Mouse (Mus musculus): ENCODE results near the gene Tmem33. TPM values are rescaled to one million over a fixed set of nuclear protein-coding genes. Genes with fewer than 3 reads are reported as not detected.

Gene Tmem33
- polyA plus RNA-seq, 1 experiment from 2014 or later, result 117 TPM

DNA sequence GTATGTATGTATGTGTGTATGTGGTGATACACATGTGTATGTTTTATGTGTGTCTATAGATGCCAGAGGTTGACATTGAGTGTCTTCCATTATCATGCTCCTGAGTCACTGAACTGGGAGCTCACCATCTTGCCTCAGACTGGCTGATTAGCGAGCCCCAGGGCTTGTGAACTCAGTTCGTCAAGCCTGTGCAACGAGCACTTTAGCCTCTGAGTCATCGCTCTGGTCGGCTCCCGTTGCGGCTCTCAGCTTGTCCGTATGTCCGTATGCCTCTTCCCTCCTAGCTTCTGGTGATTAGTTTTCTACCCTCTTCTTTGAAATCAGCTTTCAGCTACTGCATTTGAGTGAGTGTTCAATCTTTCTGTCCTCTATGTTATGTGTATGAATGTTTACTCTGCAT is 19.0 kb downstream of the Tmem33 start:
- 95% methylated on average over 9 of the region's 9 CpGs for WGBS
- DNase-seq (ENCODE audit: extremely low spot score, low spot score), result no peak
- Histone ChIP-seq H3K36me3 (replicated peaks) (peaks cover 70% of the 10 kb centered on the region), H3K27me3 (ENCODE audit: poor library complexity, severe bottlenecking) (no peaks in the 10 kb centered on the region), H3K27ac (no peak overlapping the region), H3K9me3 (no peaks in the 10 kb centered on the region), H3K4me3 (no peak overlapping the region), H3K4me1 (no peaks in the 10 kb centered on the region)

GRCm38 (mm10) chr5:67279840-67280239 is 19.5 kb downstream of the Tmem33 start:
- Histone ChIP-seq H3K27ac (no peak overlapping the region), H3K4me3 (no peak overlapping the region), H3K36me3 (replicated peaks) (peaks cover 74% of the 10 kb centered on the region), H3K4me1 (no peaks in the 10 kb centered on the region), H3K27me3 (ENCODE audit: poor library complexity, severe bottlenecking) (no peaks in the 10 kb centered on the region), H3K9me3 (no peaks in the 10 kb centered on the region)
- DNase-seq (ENCODE audit: extremely low spot score, low spot score), result no peak
- WGBS, result 95% methylated on average over 4 of the region's 4 CpGs

GRCm38 (mm10) chr5:67280400-67280799 is 20.0 kb downstream of the Tmem33 start:
- H3K27ac ChIP-seq, result no peak overlapping the region
- H3K27me3 ChIP-seq (ENCODE audit: poor library complexity, severe bottlenecking), result no peaks in the 10 kb centered on the region
- no peaks in the 10 kb centered on the region for H3K4me1 ChIP-seq
- no peak overlapping the region for H3K4me3 ChIP-seq
- peaks cover 80% of the 10 kb centered on the region for H3K36me3 ChIP-seq (replicated peaks)
- DNase-seq (ENCODE audit: extremely low spot score, low spot score), result no peak
- WGBS, result 95% methylated on average over 4 of the region's 4 CpGs
- H3K9me3 ChIP-seq, result no peaks in the 10 kb centered on the region

DNA sequence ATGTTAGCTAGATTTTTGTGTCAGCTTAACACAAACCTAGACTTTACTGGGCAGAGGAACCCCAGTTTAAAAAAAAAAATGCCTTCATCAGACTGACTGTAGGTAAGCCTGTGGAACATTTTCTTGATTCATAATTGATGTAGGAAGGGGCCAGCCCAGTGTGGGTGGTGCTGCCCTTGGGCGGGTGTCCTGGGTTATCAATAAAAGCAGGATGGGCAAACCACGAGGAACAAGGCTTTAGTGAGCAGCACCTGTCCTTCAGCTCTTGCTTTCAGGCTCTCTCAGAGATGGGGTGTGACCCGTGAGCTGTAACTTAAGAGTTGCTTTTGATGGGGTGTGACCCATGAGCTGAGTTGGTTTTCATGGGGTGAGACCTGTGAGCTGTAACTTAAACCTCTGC is 34.7 kb downstream of the Tmem33 start:
- Histone ChIP-seq H3K4me1 (no peaks in the 10 kb centered on the region), H3K9me3 (no peaks in the 10 kb centered on the region), H3K27ac (no peak overlapping the region), H3K36me3 (replicated peaks) (peaks cover 42% of the 10 kb centered on the region), H3K27me3 (ENCODE audit: poor library complexity, severe bottlenecking) (no peaks in the 10 kb centered on the region), H3K4me3 (no peak overlapping the region)
- 89% methylated on average over 3 of the region's 3 CpGs for WGBS
- DNase-seq (ENCODE audit: extremely low spot score, low spot score), result no peak

DNA sequence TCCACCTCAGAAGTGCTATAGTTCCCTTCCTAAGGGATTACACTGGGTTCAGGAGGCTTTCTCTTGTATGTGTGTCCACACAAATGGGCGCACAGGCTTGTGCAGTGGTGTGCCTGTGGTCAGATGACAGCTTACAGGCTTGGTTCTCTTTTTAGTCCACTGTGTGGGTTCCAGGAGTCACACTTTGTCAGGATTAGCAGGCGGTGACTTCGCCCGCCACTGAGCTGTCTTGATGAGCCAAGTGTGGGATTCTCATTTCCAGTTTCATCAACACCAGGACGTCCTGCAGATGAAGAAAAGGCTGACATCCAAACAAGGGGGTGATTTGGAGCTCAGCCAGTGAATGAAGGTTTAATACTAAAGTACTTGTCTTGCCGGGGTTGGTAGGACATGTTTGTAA is 35.3 kb downstream of the Tmem33 start:
- no peaks in the 10 kb centered on the region for H3K4me1 ChIP-seq
- WGBS, result 87% methylated on average over 6 of the region's 6 CpGs
- H3K27ac ChIP-seq, result no peak overlapping the region
- no peaks in the 10 kb centered on the region for H3K9me3 ChIP-seq
- H3K4me3 ChIP-seq, result no peak overlapping the region
- DNase-seq (ENCODE audit: extremely low spot score, low spot score), result no peak
- H3K27me3 ChIP-seq (ENCODE audit: poor library complexity, severe bottlenecking), result no peaks in the 10 kb centered on the region
- peaks cover 37% of the 10 kb centered on the region for H3K36me3 ChIP-seq (replicated peaks)

DNA sequence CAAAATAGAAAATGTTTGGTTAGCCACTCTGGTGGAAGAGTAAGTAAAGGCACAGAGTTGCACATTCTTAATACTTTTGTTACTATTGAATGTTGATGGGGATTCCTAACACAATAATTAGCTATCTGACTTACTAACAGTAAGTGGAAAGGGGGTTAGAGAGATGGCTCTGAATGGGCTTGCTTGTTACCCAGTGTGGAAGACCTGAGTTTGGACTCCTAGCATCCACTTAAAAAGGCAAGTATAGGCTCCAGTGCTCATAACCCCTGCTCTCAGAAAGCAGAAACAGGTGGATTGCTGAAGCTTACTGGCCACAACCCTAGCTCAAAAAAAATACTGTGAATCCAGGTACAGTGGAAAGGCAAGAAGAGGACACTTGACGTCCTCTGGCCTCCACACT is 35.8 kb downstream of the Tmem33 start:
- peaks cover 34% of the 10 kb centered on the region for H3K36me3 ChIP-seq (replicated peaks)
- no peak overlapping the region for H3K27ac ChIP-seq
- no peak for DNase-seq (ENCODE audit: extremely low spot score, low spot score)
- H3K9me3 ChIP-seq, result no peaks in the 10 kb centered on the region
- WGBS, result 97% methylated on average over 1 of the region's 1 CpGs
- no peak overlapping the region for H3K4me3 ChIP-seq
- no peaks in the 10 kb centered on the region for H3K4me1 ChIP-seq
- no peaks in the 10 kb centered on the region for H3K27me3 ChIP-seq (ENCODE audit: poor library complexity, severe bottlenecking)

- Histone ChIP-seq H3K4me1 (no peaks in the 10 kb centered on the region), H3K36me3 (replicated peaks) (peaks cover 25% of the 10 kb centered on the region), H3K27me3 (ENCODE audit: poor library complexity, severe bottlenecking) (no peaks in the 10 kb centered on the region), H3K27ac (no peak overlapping the region), H3K9me3 (no peaks in the 10 kb centered on the region), H3K4me3 (no peak overlapping the region)
- 87% methylated on average over 5 of the region's 5 CpGs for WGBS
- DNase-seq (ENCODE audit: extremely low spot score, low spot score), result no peak
These were observed 36.9 kb downstream of the Tmem33 start for GRCm38 (mm10) chr5:67297026-67297813.

DNA sequence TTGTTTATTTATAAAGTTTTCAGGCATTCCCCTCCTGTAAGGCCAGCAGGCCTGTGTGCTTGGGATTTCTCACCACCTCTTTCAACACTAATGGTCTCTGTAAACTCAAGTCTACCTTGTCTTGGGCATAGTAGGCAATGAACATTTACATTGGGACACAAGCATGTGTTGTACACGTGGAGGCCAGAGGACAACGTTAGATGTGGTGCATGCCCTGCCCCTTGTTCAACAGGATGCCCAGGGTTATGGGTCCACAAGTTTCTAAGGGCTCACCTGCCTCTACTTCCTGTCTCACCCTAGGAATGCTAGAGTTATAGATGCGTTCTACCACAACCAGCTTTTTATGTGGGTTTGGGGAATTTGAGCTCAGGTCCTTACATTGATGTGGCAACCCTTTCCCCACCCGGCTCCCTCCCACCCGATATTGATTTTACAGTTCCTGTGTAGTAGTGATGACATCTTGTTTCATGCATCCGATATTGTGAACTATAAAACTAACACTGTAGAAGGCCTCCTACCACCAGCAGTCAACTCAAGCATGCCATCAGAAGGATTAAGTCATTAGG is 39.6 kb downstream of the Tmem33 start:
- H3K4me3 ChIP-seq, result no peak overlapping the region
- no peaks in the 10 kb centered on the region for H3K4me1 ChIP-seq
- H3K36me3 ChIP-seq (replicated peaks), result peaks cover 10% of the 10 kb centered on the region
- H3K9me3 ChIP-seq, result no peaks in the 10 kb centered on the region
- no peak for DNase-seq (ENCODE audit: extremely low spot score, low spot score)
- 90% methylated on average over 6 of the region's 6 CpGs for WGBS
- H3K27me3 ChIP-seq (ENCODE audit: poor library complexity, severe bottlenecking), result no peaks in the 10 kb centered on the region
- H3K27ac ChIP-seq, result no peak overlapping the region

DNA sequence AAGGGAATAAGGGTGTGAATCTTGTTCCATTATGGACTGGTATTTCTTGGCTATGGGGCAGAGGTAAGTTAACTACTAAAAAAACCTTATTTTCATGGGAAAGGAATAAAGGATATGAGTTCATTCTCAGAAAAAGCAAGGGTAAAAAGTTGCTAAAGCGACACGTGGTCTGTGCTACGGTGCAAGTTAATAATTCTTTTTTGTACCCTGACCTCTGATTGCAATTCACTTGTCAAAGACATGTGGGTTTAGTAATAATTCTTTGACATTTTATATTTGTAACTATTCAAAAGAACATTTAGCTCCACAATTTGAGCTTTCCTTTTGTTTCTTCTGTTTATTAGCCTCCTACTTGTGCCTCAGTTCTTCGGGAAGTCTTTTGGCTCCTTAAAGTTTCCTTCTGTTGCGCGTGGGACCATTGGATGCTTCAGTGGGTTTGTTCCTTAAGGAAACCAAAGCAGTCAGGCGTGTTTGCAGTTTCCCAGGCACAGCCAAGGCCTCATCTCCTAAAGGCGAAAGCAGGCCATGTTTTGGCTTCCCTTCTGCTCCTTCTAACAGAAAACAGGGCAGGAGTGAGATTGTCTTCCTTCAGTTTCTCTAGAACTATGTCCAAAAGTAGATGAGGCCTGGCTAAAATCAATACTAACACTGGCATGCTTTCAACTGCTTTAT is 40.7 kb downstream of the Tmem33 start:
- H3K4me3 ChIP-seq, result no peak overlapping the region
- H3K36me3 ChIP-seq (replicated peaks), result peaks cover 2% of the 10 kb centered on the region; the same call in 1 of the 2 replicates
- peaks cover 3% of the 10 kb centered on the region for H3K4me1 ChIP-seq
- WGBS, result 96% methylated on average over 8 of the region's 8 CpGs
- no peak overlapping the region for H3K27ac ChIP-seq
- H3K27me3 ChIP-seq (ENCODE audit: poor library complexity, severe bottlenecking), result no peaks in the 10 kb centered on the region
- no peaks in the 10 kb centered on the region for H3K9me3 ChIP-seq
- DNase-seq (ENCODE audit: extremely low spot score, low spot score), result no peak

GRCm38 (mm10) chr5:67301722-67302331 is 41.5 kb downstream of the Tmem33 start:
- no peaks in the 10 kb centered on the region for H3K27me3 ChIP-seq (ENCODE audit: poor library complexity, severe bottlenecking)
- no peak overlapping the region for H3K4me3 ChIP-seq
- H3K27ac ChIP-seq, result no peak overlapping the region
- H3K9me3 ChIP-seq, result no peaks in the 10 kb centered on the region
- 93% methylated on average over 7 of the region's 8 CpGs for WGBS
- no peaks in the 10 kb centered on the region for H3K36me3 ChIP-seq (replicated peaks)
- peaks cover 6% of the 10 kb centered on the region for H3K4me1 ChIP-seq
- DNase-seq (ENCODE audit: extremely low spot score, low spot score), result no peak

DNA sequence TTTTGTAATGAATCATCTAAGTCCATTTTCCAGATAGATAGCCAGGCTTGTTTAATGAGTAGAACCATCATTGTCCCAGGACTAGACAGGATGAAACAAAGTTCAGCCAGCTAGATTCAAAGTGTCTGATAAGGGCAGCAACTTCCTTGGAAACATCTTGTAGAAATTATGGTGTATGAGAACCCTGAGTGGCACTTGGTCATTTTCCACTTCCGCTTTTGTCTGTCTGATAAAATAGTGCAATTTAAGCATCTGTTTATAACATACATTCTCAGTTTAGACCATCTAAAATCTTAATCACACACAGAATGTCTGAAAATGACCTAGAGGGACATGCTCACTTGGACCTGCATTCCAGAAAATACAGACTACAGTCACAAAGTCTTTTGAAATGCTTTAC is 43.5 kb downstream of the Tmem33 start:
- 91% methylated on average over 1 of the region's 1 CpGs for WGBS
- DNase-seq (ENCODE audit: extremely low spot score, low spot score), result no peak
- no peak overlapping the region for H3K4me3 ChIP-seq
- H3K27me3 ChIP-seq (ENCODE audit: poor library complexity, severe bottlenecking), result no peaks in the 10 kb centered on the region
- peaks cover 21% of the 10 kb centered on the region for H3K4me1 ChIP-seq
- no peaks in the 10 kb centered on the region for H3K9me3 ChIP-seq
- H3K27ac ChIP-seq, result no peak overlapping the region
- 0 out of 2 replicates have a peak, but pooled peaks cover 2% of the 10 kb centered on the region for H3K36me3 ChIP-seq (replicated peaks)

DNA sequence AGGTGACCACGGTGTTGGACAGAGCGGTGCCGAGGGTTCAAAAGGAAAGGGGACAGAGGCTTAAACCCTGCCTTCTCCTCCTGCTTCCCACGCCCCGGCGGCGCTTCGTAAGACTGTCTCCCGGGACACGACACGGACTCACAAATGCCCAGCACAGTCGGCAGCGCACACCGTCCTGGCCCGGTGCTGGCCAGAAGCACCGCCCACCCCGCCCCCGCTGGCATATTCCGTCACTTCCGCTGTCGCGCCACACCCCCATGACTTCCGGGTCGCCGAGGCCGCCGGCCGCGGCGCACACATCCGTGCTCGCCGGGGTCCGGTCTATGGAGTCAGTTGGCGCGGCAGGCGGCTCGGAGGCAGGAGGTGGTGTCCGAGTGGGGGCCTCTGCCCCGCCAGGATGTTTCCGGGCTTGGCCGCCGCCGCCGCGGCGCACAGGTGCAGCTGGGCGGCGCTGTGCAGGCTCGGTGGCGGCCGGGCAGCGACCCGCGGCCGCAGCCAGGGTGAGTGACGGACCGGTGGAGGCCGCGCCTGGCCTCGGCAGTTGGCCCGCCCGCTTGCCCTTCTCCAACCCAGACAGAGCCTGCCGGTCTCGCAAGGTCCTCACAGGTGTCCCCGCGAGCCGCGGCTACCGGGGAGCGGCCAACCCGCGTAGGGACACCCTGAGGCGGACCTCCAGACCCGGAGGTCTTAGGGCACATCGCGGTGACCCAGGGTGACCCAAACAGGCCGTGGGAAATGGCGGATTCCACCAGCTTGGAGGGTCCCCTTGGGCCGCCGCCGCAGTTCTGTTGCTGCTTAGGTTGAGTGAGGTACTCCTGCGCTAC is 46.5 kb downstream of the Tmem33 start, which contains the start of gene Slc30a9:
TSS of gene Slc30a9 (plus strand) at position 258 of the 824 bp plus-strand sequence.
- peaks cover 21% of the 10 kb centered on the region for H3K4me1 ChIP-seq
- no peaks in the 10 kb centered on the region for H3K27me3 ChIP-seq (ENCODE audit: poor library complexity, severe bottlenecking)
- H3K36me3 ChIP-seq (replicated peaks), result peaks cover 19% of the 10 kb centered on the region
- H3K9me3 ChIP-seq, result no peaks in the 10 kb centered on the region
- peak; percentile 92 for DNase-seq (ENCODE audit: extremely low spot score, low spot score)
- H3K27ac ChIP-seq, result peak within 1 kb of the TSS; percentile 95
- peak within 1 kb of the TSS; percentile 99 for H3K4me3 ChIP-seq
- under 1% methylated on average over 83 of the region's 83 CpGs for WGBS
